Mouse (Mus musculus) cerebellum, adult 11-12 months (tissue): Measurements from ENCODE around the gene Arnt.
"Not testable (repeated sequence)": the region's sequence is repeated elsewhere in the genome, so short reads cannot be mapped to it uniquely, and the experiment has no call there.

Experiments
- DNase-seq: peaks from one replicate; pipeline ENCODE4 v3.0.0; 2022

Arnt gene

DNA sequence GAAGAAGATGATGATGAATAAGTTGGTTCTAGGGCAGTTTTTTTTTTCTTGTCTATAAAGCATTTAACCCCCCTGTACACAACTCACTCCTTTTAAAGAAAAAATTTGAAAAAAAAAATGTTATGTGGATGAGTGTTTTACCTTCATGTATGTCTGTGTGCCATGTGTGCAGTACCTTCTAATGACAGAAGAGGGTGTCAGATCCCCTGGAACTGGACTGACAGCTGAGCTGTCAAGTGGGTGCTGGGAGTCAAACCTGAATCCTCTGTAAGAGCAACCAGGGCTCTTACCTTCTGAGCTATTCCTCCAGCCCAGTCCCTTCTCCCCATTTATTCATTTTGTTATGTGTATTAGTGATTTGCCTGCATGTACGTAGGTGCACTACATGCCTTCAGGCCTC, 96.8 kb downstream of the Arnt start:
- DNase-seq = no peak

- DNase-seq = no peak
Observed at GRCm38 (mm10) chr3:95533364-95533763, 99.2 kb downstream of the Arnt start.

DNA sequence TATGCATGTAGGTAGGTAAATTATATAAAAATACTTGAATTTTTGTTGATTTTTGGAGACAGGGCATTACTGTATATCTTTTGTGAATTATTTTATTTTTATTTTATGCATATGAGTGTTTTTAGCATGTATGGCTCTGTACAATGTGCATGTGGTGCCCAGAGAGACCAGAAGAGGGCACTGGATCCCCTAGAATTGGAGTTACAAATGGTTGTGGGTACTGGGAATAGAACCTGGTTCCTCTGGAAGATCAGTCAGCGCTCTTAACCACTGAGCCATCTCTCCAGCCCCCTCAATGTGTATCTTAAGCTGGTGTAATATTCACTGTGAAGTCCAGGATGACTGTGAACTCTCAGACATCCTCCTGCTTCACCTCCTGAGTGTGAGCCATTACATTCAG, 100.7 kb downstream of the Arnt start:
- DNase-seq = no peak

GRCm38 (mm10) chr3:95538936-95539335, 104.7 kb downstream of the Arnt start:
- no peak for DNase-seq

DNA sequence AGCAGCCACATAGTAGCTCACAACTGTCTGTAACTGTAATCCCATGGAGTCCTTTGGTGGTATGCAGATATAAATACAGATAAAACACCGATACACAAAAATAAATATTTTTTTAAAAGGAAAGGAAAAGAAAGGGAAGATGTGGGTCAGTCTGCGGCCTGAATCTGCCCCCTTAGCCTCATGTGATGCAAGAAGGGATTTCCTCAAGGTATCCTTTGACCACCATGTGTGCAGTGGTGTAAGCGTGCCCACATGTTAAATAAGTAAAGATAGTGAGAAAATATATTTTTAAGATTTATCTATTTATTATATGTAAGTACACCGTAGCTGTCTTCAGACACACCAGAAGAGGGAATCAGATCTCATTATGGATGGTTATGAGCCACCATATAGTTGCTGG, 105.6 kb downstream of the Arnt start:
- no peak for DNase-seq

DNA sequence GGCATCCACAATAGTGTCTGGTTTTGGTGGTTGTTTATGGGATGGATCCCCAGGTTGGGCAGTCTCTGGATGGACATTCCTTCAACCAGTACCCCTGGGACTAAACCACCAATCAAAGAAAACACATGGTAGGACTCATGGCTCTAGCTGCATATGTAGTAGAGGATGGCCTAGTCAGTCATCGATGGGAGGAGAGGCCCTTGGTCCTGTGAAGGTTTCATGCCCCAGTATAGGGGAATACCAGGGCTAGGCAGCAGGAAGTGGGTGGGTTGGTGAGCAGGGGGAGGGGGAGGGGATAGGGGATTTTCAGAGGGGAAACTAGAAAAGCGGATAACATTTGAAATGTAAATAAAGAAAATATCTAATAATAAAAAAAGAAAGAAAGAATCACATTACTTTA, 107.0 kb downstream of the Arnt start:
- DNase-seq = not testable (repeated sequence)

DNA sequence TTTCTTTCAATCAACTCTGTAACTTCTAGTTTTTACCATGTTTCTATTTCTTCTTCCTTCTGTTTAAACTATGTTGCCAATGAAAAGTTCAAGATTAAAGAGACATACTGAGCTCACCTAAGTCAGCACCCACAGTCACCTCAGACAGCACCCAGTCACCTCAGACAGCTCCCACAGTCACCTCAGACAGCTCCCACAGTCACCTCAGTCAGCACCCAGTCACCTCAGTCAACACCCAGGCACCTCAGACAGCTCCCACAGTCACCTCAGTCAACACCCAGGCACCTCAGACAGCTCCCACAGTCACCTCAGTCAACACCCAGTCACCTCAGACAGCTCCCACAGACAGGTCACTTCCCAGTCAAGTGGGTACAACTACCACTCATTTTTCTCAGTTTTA, 108.0 kb downstream of the Arnt start:
- no peak for DNase-seq

- no peak for DNase-seq
Observed at GRCm38 (mm10) chr3:95542981-95543380, 108.8 kb downstream of the Arnt start.
